Mouse (Mus musculus): ENCODE measurements around the gene Dnaaf1. TPM values are rescaled to one million over a fixed set of nuclear protein-coding genes. Genes with fewer than 3 reads are reported as not detected.

Dnaaf1 gene
- polyA plus RNA-seq, 1 experiment = not detected

DNA sequence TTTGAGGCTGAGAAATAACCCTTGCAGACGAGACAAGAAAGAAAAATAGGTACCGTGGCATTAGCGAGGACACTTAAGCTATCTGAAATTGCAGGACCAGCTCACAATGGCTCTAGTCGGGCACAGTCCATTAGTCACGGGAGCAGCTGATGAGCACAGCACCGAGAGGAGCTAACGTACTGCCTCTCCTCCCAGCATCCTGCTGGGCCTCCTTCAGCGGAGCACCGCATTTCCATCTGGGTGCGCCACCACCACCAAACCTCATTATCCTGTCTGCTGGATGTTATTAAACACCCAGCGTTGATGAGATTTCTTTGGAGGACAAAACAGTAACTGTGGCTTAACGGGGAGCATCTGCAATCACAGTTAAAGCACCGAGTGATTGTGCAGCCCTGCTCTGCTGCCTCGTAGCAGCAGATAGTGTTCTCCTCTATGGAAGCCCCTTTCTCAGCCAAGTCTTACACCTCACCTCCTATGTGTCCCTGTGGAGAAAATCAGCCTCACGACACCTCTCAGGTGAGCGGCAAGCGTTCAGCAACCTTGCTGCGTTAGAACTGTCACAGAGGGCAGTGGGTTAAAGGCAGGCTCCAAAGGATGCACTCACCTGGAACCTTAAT lies 70.1 kb downstream of the Dnaaf1 start:
- WGBS = 31% methylated on average over 18 of the region's 18 CpGs
- H3K4me1 ChIP-seq (ENCODE audit: control insufficient read depth, insufficient read depth, low read length) = peaks cover 5% of the 10 kb centered on the region
- peak overlapping the region; percentile 61 for H3K27ac ChIP-seq (ENCODE audit: insufficient read depth, low read depth, low read length)
- TF ChIP-seq CTCF (IDR thresholded peaks at IDR 0.05; ENCODE audit: insufficient read depth, low read depth, low read length) (no peak), POLR2A (IDR thresholded peaks at IDR 0.05; ENCODE audit: insufficient read depth, low read depth, low read length) (no peak)
- H3K4me3 ChIP-seq (ENCODE audit: insufficient read depth, low read depth, low read length) = no peak overlapping the region

GRCm38 (mm10) chr8:119646197-119646596 lies 71.2 kb downstream of the Dnaaf1 start:
- peaks cover 5% of the 10 kb centered on the region for H3K4me1 ChIP-seq (ENCODE audit: control insufficient read depth, insufficient read depth, low read length)
- TF ChIP-seq POLR2A (IDR thresholded peaks at IDR 0.05; ENCODE audit: insufficient read depth, low read depth, low read length) (no peak), CTCF (IDR thresholded peaks at IDR 0.05; ENCODE audit: insufficient read depth, low read depth, low read length) (no peak)
- 84% methylated on average over 3 of the region's 3 CpGs for WGBS
- no peak overlapping the region for H3K4me3 ChIP-seq (ENCODE audit: insufficient read depth, low read depth, low read length)
- no peak overlapping the region for H3K27ac ChIP-seq (ENCODE audit: insufficient read depth, low read depth, low read length)

DNA sequence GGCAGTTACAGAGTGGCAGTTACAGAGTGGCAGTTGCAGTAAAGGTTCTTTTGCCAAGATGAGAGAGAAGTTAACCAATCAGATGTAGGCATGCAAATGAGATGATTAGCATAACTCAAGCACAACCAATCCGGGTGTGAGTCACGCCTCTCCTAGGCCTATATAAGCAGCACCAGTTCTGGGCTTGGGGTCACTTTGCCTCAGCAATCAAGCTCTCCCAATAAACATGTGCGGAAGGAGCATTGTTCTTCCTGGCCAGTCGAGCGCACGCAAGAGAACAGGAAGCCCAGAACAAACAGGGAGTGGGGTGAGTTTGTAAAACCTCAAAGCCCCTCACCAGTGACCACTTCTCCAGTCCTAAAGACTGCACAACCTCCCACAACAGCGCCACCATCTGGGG lies 71.8 kb downstream of the Dnaaf1 start:
- Histone ChIP-seq H3K4me3 (ENCODE audit: insufficient read depth, low read depth, low read length) (no peak overlapping the region), H3K27ac (ENCODE audit: insufficient read depth, low read depth, low read length) (no peak overlapping the region), H3K4me1 (ENCODE audit: control insufficient read depth, insufficient read depth, low read length) (peaks cover 5% of the 10 kb centered on the region)
- WGBS = 83% methylated on average over 7 of the region's 7 CpGs
- no peak for TF ChIP-seq CTCF (IDR thresholded peaks at IDR 0.05; ENCODE audit: insufficient read depth, low read depth, low read length)
- no peak for TF ChIP-seq POLR2A (IDR thresholded peaks at IDR 0.05; ENCODE audit: insufficient read depth, low read depth, low read length)

Other genes with a start within 250 kb of the Dnaaf1 start
- gene Hsbp1, start 230.7 kb upstream of the Dnaaf1 start, polyA plus RNA-seq (2012; ENCODE audit: insufficient read depth, insufficient read length, low replicate concordance, missing spikeins) = not detected in 2 replicates
- not detected in 2 replicates for gene Mlycd, start 180.4 kb upstream of the Dnaaf1 start, polyA plus RNA-seq (2012; ENCODE audit: insufficient read depth, insufficient read length, low replicate concordance, missing spikeins)
- not detected in 2 replicates for gene Osgin1, start 141.1 kb upstream of the Dnaaf1 start, polyA plus RNA-seq (2012; ENCODE audit: insufficient read depth, insufficient read length, low replicate concordance, missing spikeins)
- not detected in 2 replicates for gene Necab2, start 128.5 kb upstream of the Dnaaf1 start, polyA plus RNA-seq (2012; ENCODE audit: insufficient read depth, insufficient read length, low replicate concordance, missing spikeins)
- not detected in 2 replicates for gene Slc38a8, start 73.5 kb upstream of the Dnaaf1 start, polyA plus RNA-seq (2012; ENCODE audit: insufficient read depth, insufficient read length, low replicate concordance, missing spikeins)
- gene Mbtps1, start 16.5 kb upstream of the Dnaaf1 start, polyA plus RNA-seq (2012; ENCODE audit: insufficient read depth, insufficient read length, low replicate concordance, missing spikeins) = 181 TPM in 1 of 2 replicates, not detected in the other
- 175 TPM in 1 of 2 replicates, not detected in the other for gene Hsdl1, start 52 bp upstream of the Dnaaf1 start, polyA plus RNA-seq (2012; ENCODE audit: insufficient read depth, insufficient read length, low replicate concordance, missing spikeins)
- not detected in 2 replicates for gene Taf1c, start 30.0 kb downstream of the Dnaaf1 start, polyA plus RNA-seq (2012; ENCODE audit: insufficient read depth, insufficient read length, low replicate concordance, missing spikeins)
- not detected in 2 replicates for gene Adad2, start 37.5 kb downstream of the Dnaaf1 start, polyA plus RNA-seq (2012; ENCODE audit: insufficient read depth, insufficient read length, low replicate concordance, missing spikeins)
- not detected in 2 replicates for gene Kcng4, start 60.4 kb downstream of the Dnaaf1 start, polyA plus RNA-seq (2012; ENCODE audit: insufficient read depth, insufficient read length, low replicate concordance, missing spikeins)
- not detected in 2 replicates for gene Wfdc1, start 91.1 kb downstream of the Dnaaf1 start, polyA plus RNA-seq (2012; ENCODE audit: insufficient read depth, insufficient read length, low replicate concordance, missing spikeins)
- gene Atp2c2, start 124.8 kb downstream of the Dnaaf1 start, polyA plus RNA-seq (2012; ENCODE audit: insufficient read depth, insufficient read length, low replicate concordance, missing spikeins) = not detected in 2 replicates
- not detected in 2 replicates for gene Tldc1, start 203.2 kb downstream of the Dnaaf1 start, polyA plus RNA-seq (2012; ENCODE audit: insufficient read depth, insufficient read length, low replicate concordance, missing spikeins)